Mouse (Mus musculus): ENCODE results near the gene Acot3.
A peak's percentile ranks its signal among the peaks of the same experiment; 100 is the strongest.
"Not testable (repeated sequence)": the region's sequence is repeated elsewhere in the genome, so short reads cannot be mapped to it uniquely, and the experiment has no call there.

Gene Acot3

GRCm38 (mm10) chr12:84044045-84044444 lies 7.9 kb upstream of the Acot3 start:
- DNase-seq, result no peak

- DNase-seq, result no peak
Measured at GRCm38 (mm10) chr12:84046906-84047305, 5.0 kb upstream of the Acot3 start.

GRCm38 (mm10) chr12:84050744-84051143 lies 1.2 kb upstream of the Acot3 start:
- DNase-seq, result not testable (repeated sequence)

GRCm38 (mm10) chr12:84052609-84053008 lies 665 bp downstream of the Acot3 start:
- no peak for DNase-seq

- DNase-seq, result no peak
Measured at GRCm38 (mm10) chr12:84053173-84053572, 1.2 kb downstream of the Acot3 start.

GRCm38 (mm10) chr12:84053679-84054391 lies 1.9 kb downstream of the Acot3 start:
- peak; percentile 54 to 68 for DNase-seq

GRCm38 (mm10) chr12:84060946-84061345 lies 9.0 kb downstream of the Acot3 start:
- no peak for DNase-seq

- DNase-seq, result no peak
Measured at GRCm38 (mm10) chr12:84062336-84062735, 10.4 kb downstream of the Acot3 start.

GRCm38 (mm10) chr12:84063228-84063627 lies 11.3 kb downstream of the Acot3 start:
- DNase-seq, result peak; percentile 52 to 54

- DNase-seq, result no peak
Measured at GRCm38 (mm10) chr12:84063833-84064232, 11.9 kb downstream of the Acot3 start.

GRCm38 (mm10) chr12:84064621-84065020 lies 12.7 kb downstream of the Acot3 start:
- no peak for DNase-seq

GRCm38 (mm10) chr12:84067752-84068151 lies 15.8 kb downstream of the Acot3 start:
- DNase-seq, result no peak

GRCm38 (mm10) chr12:84068296-84068695 lies 16.4 kb downstream of the Acot3 start:
- DNase-seq, result no peak

GRCm38 (mm10) chr12:84068986-84069385 lies 17.0 kb downstream of the Acot3 start, which contains the start of gene Acot5:
Acot5 (plus strand) TSS chr12:84069325.
- no peak for DNase-seq

- peak; percentile 65 to 73 for DNase-seq
Measured at GRCm38 (mm10) chr12:84069582-84069981, 17.6 kb downstream of the Acot3 start.

- DNase-seq, result no peak
Measured at GRCm38 (mm10) chr12:84071696-84072095, 19.8 kb downstream of the Acot3 start.

GRCm38 (mm10) chr12:84077371-84077990 lies 25.5 kb downstream of the Acot3 start:
- no peak for DNase-seq

- DNase-seq, result no peak
Measured at GRCm38 (mm10) chr12:84083842-84084241, 31.9 kb downstream of the Acot3 start.

GRCm38 (mm10) chr12:84084581-84084980 lies 32.6 kb downstream of the Acot3 start:
- DNase-seq, result no peak

- DNase-seq, result not testable (repeated sequence)
Measured at GRCm38 (mm10) chr12:84094666-84095065, 42.7 kb downstream of the Acot3 start.

- DNase-seq, result no peak
Measured at GRCm38 (mm10) chr12:84099605-84100004, 47.7 kb downstream of the Acot3 start.

GRCm38 (mm10) chr12:84100071-84100470 lies 48.1 kb downstream of the Acot3 start:
- DNase-seq, result no peak

GRCm38 (mm10) chr12:84100604-84101492 lies 48.9 kb downstream of the Acot3 start, which contains the start of gene Acot6:
Acot6 (plus strand) TSS chr12:84100654.
- peak; percentile 65 to 77 for DNase-seq

Measured in kidney, postnatal 4 days (tissue).